In genomic region chr10:59967309-59967942, GRCm38 (mm10) we compare ENCODE assay signal across 10 mouse cellular contexts. TPM values are rescaled to one million over a fixed set of nuclear protein-coding genes. Genes with fewer than 3 reads are reported as not detected.
DNase-seq lines count a peak whose midpoint lies in the region; TF ChIP-seq lines count a peak whose summit lies in the region.
"Had no signal": no experiment of that assay in that cellular context is flagged by ENCODE, and none has a peak within 500 bp of the region (broad histone marks: within the 10 kb centered on the region; RNA-seq: fewer than 3 reads in every experiment).

No protein-coding gene starts in this region.

- DNase-seq in gastrocnemius, postnatal 14 days, result peak; percentile 34
- no peak for DNase-seq in gastrocnemius, postnatal 10 days
- DNase-seq in thymus, postnatal 0 days (ENCODE audit: low spot score), result peak; percentile 1
- no peak for DNase-seq in thymus, adult 2 months
- DNase-seq in heart, postnatal 25 days (ENCODE audit: low spot score), result peak; percentile 55
- DNase-seq in testis, postnatal 10 days (ENCODE audit: low spot score), result peak; percentile 81
- no peak for DNase-seq in left cerebral cortex, postnatal 36 days (ENCODE audit: low spot score in 2 of 2)
- no peak for DNase-seq in B cell, adult 2 months

- no peak overlapping the region for H3K4me3 ChIP-seq in thymus, adult 2 months (ENCODE audit: control insufficient read depth, insufficient read depth, low read length)
- H3K4me3 ChIP-seq: forebrain, embryonic 15.5 days; midbrain, embryonic 12.5 days had no signal

- no peaks in the 10 kb centered on the region for H3K27me3 ChIP-seq in thymus, adult 2 months (ENCODE audit: control insufficient read depth, insufficient read depth, low read length)
- H3K27me3 ChIP-seq: forebrain, embryonic 15.5 days; midbrain, embryonic 12.5 days had no signal

- H3K4me1 ChIP-seq in thymus, adult 2 months (replicated peaks; ENCODE audit: control insufficient read depth, insufficient read depth, low read length), result peaks cover 50% of the 10 kb centered on the region

- H3K36me3 ChIP-seq in thymus, adult 2 months (ENCODE audit: control insufficient read depth, insufficient read depth, low read length), result no peaks in the 10 kb centered on the region
- H3K36me3 ChIP-seq: forebrain, embryonic 15.5 days; midbrain, embryonic 12.5 days had no signal

- no peak overlapping the region for H3K27ac ChIP-seq in thymus, adult 2 months (ENCODE audit: control insufficient read depth, insufficient read depth, low read length)
- H3K27ac ChIP-seq: forebrain, embryonic 15.5 days; midbrain, embryonic 12.5 days had no signal

- intact Hi-C loops in gastrocnemius, postnatal 14 days (cut with DNase I; ENCODE audit: low total_unique reads), result no loop called here
- intact Hi-C loops in heart, postnatal 25 days (cut with DNase I), result no loop called here
- intact Hi-C loops in left cerebral cortex, postnatal 36 days (cut with DNase I), result no loop called here

- TF ChIP-seq CTCF in thymus, adult 2 months (IDR thresholded peaks at IDR 0.05; ENCODE audit: borderline replicate concordance, control insufficient read depth, extremely low read depth, insufficient read depth, low read length, poor library complexity), result no peak

- WGBS in thymus, adult 2 months, result 80% methylated on average over 6 of the region's 6 CpGs

- no peak for TF ChIP-seq POLR2A in thymus, adult 2 months (IDR thresholded peaks at IDR 0.05; ENCODE audit: control insufficient read depth, extremely low read depth, insufficient read depth, low read length, poor library complexity)

RNA-seq across cellular contexts. Expression of gene Ddit4, which starts 15.8 kb away (rescaled TPM):
- 10 to 100 TPM; 15.4 to 70.6 TPM for total RNA-seq in gastrocnemius, postnatal 14 days (2021)
- 10 to 100 TPM; 14.2 to 39.1 TPM for total RNA-seq in gastrocnemius, postnatal 10 days (2021)
- 50.6 and 54.7 TPM in 2 replicates for polyA plus RNA-seq in thymus, postnatal 0 days (2015; fragmentation: Nextera tagmentation; extraction: Ambion mirVana)
- 157 and 190 TPM in 2 replicates for polyA plus RNA-seq in thymus, adult 2 months (2012; rRNA removed)
- total RNA-seq in heart, postnatal 25 days (2021), result 10 to 100 TPM; 41.8 to 77.1 TPM
- 10 to 100 TPM; 33.5 to 58.5 TPM for total RNA-seq in left cerebral cortex, postnatal 36 days (2021)

RNA-seq across cellular contexts. Expression of gene Ascc1, which starts 35.2 kb away (rescaled TPM):
- 10 to 100 TPM; 11.2 to 13.2 TPM for total RNA-seq in gastrocnemius, postnatal 14 days (2021)
- total RNA-seq in gastrocnemius, postnatal 10 days (2021), result 10 to 100 TPM; 12.4 to 13.5 TPM
- polyA plus RNA-seq in thymus, postnatal 0 days (2015; fragmentation: Nextera tagmentation; extraction: Ambion mirVana), result 38.5 and 43.2 TPM in 2 replicates
- 24.2 and 26.2 TPM in 2 replicates for polyA plus RNA-seq in thymus, adult 2 months (2012; rRNA removed)
- total RNA-seq in heart, postnatal 25 days (2021), result 10 to 100 TPM; 20.5 to 23.1 TPM
- 10 to 100 TPM; 16.2 to 17.4 TPM for total RNA-seq in left cerebral cortex, postnatal 36 days (2021)

RNA-seq across cellular contexts. Expression of gene Anapc16, which starts 35.5 kb away (rescaled TPM):
- 10 to 100 TPM; 35.6 to 47.3 TPM for total RNA-seq in gastrocnemius, postnatal 14 days (2021)
- total RNA-seq in gastrocnemius, postnatal 10 days (2021), result 10 to 100 TPM; 39.7 to 40.1 TPM
- 139 and 168 TPM in 2 replicates for polyA plus RNA-seq in thymus, postnatal 0 days (2015; fragmentation: Nextera tagmentation; extraction: Ambion mirVana)
- 108 and 136 TPM in 2 replicates for polyA plus RNA-seq in thymus, adult 2 months (2012; rRNA removed)
- total RNA-seq in heart, postnatal 25 days (2021), result 10 to 100 TPM; 62.1 to 67.4 TPM
- 10 to 100 TPM; 62.0 to 66.6 TPM for total RNA-seq in left cerebral cortex, postnatal 36 days (2021)

Comparison
In these comparisons a context has a peak if more than half of its experiments do, and no peak if none do; other contexts are left out.
1. DNase-seq: peak in gastrocnemius, postnatal 14 days (single experiment), thymus, postnatal 0 days (single experiment), heart, postnatal 25 days (single experiment) and testis, postnatal 10 days (single experiment); none in gastrocnemius, postnatal 10 days (single experiment), thymus, adult 2 months (single experiment), left cerebral cortex, postnatal 36 days (0 of 2) and B cell, adult 2 months (0 of 2).